Mouse (Mus musculus): ENCODE measurements at regions not wholly inside any gene's neighbourhood (a gene's known extent, or its start where the extent isn't known, plus 50 kb on each side); places are given as distances from the start of the nearest gene placed in this dataset.

- Histone ChIP-seq H3K4me2 (ENCODE audit: low read length) (no peak overlapping the region), H3K4me3 (ENCODE audit: low read depth, low read length) (no peak overlapping the region), H3K9me3 (ENCODE audit: control insufficient read depth, low read length) (no peaks in the 10 kb centered on the region), H3K36me3 (ENCODE audit: control insufficient read depth, insufficient read depth, low read length) (no peaks in the 10 kb centered on the region), H3K4me1 (replicated peaks; ENCODE audit: control insufficient read depth, insufficient read depth, low read length) (no peaks in the 10 kb centered on the region), H3K9ac (ENCODE audit: low read length) (no peak overlapping the region), H3K27me3 (replicated peaks; ENCODE audit: control insufficient read depth, insufficient read depth, low read length) (no peaks in the 10 kb centered on the region), H3K27ac (ENCODE audit: low read depth) (no peak overlapping the region)
- ATAC-seq (replicated peaks; ENCODE audit: low FRiP score, low TSS enrichment, low read depth) (no peak), DNase-seq (ENCODE audit: low spot score) (no peak)
- WGBS = 9% methylated on average over 3 of the region's 3 CpGs
Observed at GRCm38 (mm10) chr14:53881304-53881703, 372.6 kb downstream of the Dad1 start.

GRCm38 (mm10) chr14:53876581-53876980 lies 377.3 kb downstream of the Dad1 start:
- Histone ChIP-seq H3K9me3 (ENCODE audit: control insufficient read depth, low read length) (no peaks in the 10 kb centered on the region), H3K27ac (ENCODE audit: low read depth) (no peak overlapping the region), H3K36me3 (ENCODE audit: control insufficient read depth, insufficient read depth, low read length) (no peaks in the 10 kb centered on the region), H3K27me3 (replicated peaks; ENCODE audit: control insufficient read depth, insufficient read depth, low read length) (no peaks in the 10 kb centered on the region), H3K4me2 (ENCODE audit: low read length) (no peak overlapping the region), H3K4me1 (replicated peaks; ENCODE audit: control insufficient read depth, insufficient read depth, low read length) (no peaks in the 10 kb centered on the region), H3K9ac (ENCODE audit: low read length) (no peak overlapping the region), H3K4me3 (ENCODE audit: low read depth, low read length) (no peak overlapping the region)
- 73% methylated on average over 7 of the region's 7 CpGs for WGBS
- no peak for DNase-seq (ENCODE audit: low spot score)
- ATAC-seq (replicated peaks; ENCODE audit: low FRiP score, low TSS enrichment, low read depth) = no peak

DNA sequence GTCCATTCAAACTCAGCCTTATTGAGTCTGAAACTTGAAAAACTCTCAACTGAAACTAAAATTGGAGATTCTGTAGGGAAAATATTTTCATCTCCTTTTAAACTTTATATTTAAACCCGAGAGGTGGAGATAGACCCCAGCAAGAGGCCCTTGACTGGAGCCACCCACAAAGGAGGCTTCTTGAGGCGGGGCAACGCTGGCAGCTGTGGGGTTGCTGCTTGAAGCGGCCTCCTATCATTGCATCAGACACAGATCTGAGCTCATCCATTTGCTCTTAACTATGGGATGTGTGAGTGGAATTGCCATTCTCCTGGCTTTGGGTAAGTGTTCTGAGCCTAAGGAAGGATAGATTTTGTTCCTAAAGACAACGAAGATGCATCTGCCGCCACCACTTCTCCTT lies 378.2 kb downstream of the Dad1 start:
- no peak overlapping the region for H3K4me2 ChIP-seq (ENCODE audit: low read length)
- no peaks in the 10 kb centered on the region for H3K27me3 ChIP-seq (replicated peaks; ENCODE audit: control insufficient read depth, insufficient read depth, low read length)
- H3K4me1 ChIP-seq (replicated peaks; ENCODE audit: control insufficient read depth, insufficient read depth, low read length) = no peaks in the 10 kb centered on the region
- no peaks in the 10 kb centered on the region for H3K9me3 ChIP-seq (ENCODE audit: control insufficient read depth, low read length)
- ATAC-seq (replicated peaks; ENCODE audit: low FRiP score, low TSS enrichment, low read depth) (no peak), DNase-seq (ENCODE audit: low spot score) (no peak)
- no peak overlapping the region for H3K4me3 ChIP-seq (ENCODE audit: low read depth, low read length)
- no peak overlapping the region for H3K9ac ChIP-seq (ENCODE audit: low read length)
- WGBS = 60% methylated on average over 6 of the region's 6 CpGs
- no peak overlapping the region for H3K27ac ChIP-seq (ENCODE audit: low read depth)
- no peaks in the 10 kb centered on the region for H3K36me3 ChIP-seq (ENCODE audit: control insufficient read depth, insufficient read depth, low read length)

- no peak overlapping the region for H3K27ac ChIP-seq (ENCODE audit: low read depth)
- H3K4me2 ChIP-seq (ENCODE audit: low read length) = no peak overlapping the region
- DNase-seq (ENCODE audit: low spot score) (no peak), ATAC-seq (replicated peaks; ENCODE audit: low FRiP score, low TSS enrichment, low read depth) (no peak)
- no peak overlapping the region for H3K9ac ChIP-seq (ENCODE audit: low read length)
- 76% methylated on average over 7 of the region's 7 CpGs for WGBS
- no peaks in the 10 kb centered on the region for H3K4me1 ChIP-seq (replicated peaks; ENCODE audit: control insufficient read depth, insufficient read depth, low read length)
- H3K27me3 ChIP-seq (replicated peaks; ENCODE audit: control insufficient read depth, insufficient read depth, low read length) = no peaks in the 10 kb centered on the region
- H3K4me3 ChIP-seq (ENCODE audit: low read depth, low read length) = no peak overlapping the region
- H3K9me3 ChIP-seq (ENCODE audit: control insufficient read depth, low read length) = no peaks in the 10 kb centered on the region
- H3K36me3 ChIP-seq (ENCODE audit: control insufficient read depth, insufficient read depth, low read length) = no peaks in the 10 kb centered on the region
Observed at GRCm38 (mm10) chr14:53847049-53847448, 406.9 kb downstream of the Dad1 start.

DNA sequence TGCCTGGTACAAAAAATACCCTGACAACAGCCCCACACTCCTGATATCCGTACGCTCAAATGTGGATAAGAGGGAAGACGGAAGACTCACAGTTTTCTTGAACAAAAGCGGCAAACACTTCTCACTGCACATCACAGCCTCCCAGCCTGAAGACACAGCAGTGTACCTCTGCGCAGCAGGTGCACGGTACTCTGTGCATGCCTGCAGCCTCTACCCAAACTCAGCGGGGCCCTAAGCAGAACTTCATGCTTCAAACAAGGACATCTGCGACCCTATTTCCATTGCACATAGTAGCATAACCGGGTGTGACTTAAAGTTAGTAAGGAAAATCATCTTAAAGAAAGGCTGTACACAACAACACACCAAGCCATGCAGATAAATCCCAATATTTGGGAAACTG lies 408.3 kb downstream of the Dad1 start:
- Histone ChIP-seq H3K4me3 (ENCODE audit: low read depth, low read length) (no peak overlapping the region), H3K4me2 (ENCODE audit: low read length) (no peak overlapping the region), H3K9me3 (ENCODE audit: control insufficient read depth, low read length) (no peaks in the 10 kb centered on the region), H3K9ac (ENCODE audit: low read length) (no peak overlapping the region), H3K27ac (ENCODE audit: low read depth) (no peak overlapping the region), H3K4me1 (replicated peaks; ENCODE audit: control insufficient read depth, insufficient read depth, low read length) (no peaks in the 10 kb centered on the region), H3K36me3 (ENCODE audit: control insufficient read depth, insufficient read depth, low read length) (no peaks in the 10 kb centered on the region), H3K27me3 (replicated peaks; ENCODE audit: control insufficient read depth, insufficient read depth, low read length) (no peaks in the 10 kb centered on the region)
- 88% methylated on average over 9 of the region's 9 CpGs for WGBS
- ATAC-seq (replicated peaks; ENCODE audit: low FRiP score, low TSS enrichment, low read depth) = no peak
- no peak for DNase-seq (ENCODE audit: low spot score)

DNA sequence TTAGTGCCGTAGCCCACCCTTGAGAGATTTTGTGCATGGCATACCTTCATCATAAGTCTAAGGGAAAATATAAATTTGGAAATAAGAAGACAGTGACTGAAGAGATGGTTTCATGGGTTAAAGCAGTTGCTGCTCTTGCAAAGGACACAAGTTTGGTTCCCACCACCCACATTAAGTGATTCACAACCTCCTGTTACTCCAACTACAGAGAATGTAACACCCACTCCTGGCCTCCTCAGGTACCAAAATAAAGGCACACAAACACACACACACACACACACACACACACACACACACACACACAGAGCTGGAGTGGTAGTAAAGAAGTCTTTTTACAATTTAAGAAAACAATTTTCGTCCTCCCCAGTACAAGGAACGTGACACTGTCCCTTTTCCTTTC lies 421.4 kb downstream of the Dad1 start:
- 76% methylated on average over 3 of the region's 3 CpGs for WGBS
- ATAC-seq (replicated peaks; ENCODE audit: low FRiP score, low TSS enrichment, low read depth) = no peak

GRCm38 (mm10) chr14:53831651-53832050 lies 422.3 kb downstream of the Dad1 start:
- no peak overlapping the region for H3K27ac ChIP-seq (ENCODE audit: low read depth)
- H3K27me3 ChIP-seq (replicated peaks; ENCODE audit: control insufficient read depth, insufficient read depth, low read length) = no peaks in the 10 kb centered on the region
- no peaks in the 10 kb centered on the region for H3K4me1 ChIP-seq (replicated peaks; ENCODE audit: control insufficient read depth, insufficient read depth, low read length)
- H3K36me3 ChIP-seq (ENCODE audit: control insufficient read depth, insufficient read depth, low read length) = no peaks in the 10 kb centered on the region
- no peak overlapping the region for H3K4me2 ChIP-seq (ENCODE audit: low read length)
- 87% methylated on average over 6 of the region's 6 CpGs for WGBS
- no peak for DNase-seq (ENCODE audit: low spot score)
- H3K9me3 ChIP-seq (ENCODE audit: control insufficient read depth, low read length) = no peaks in the 10 kb centered on the region
- H3K9ac ChIP-seq (ENCODE audit: low read length) = no peak overlapping the region
- H3K4me3 ChIP-seq (ENCODE audit: low read depth, low read length) = no peak overlapping the region
- ATAC-seq (replicated peaks; ENCODE audit: low FRiP score, low TSS enrichment, low read depth) = no peak

More for the DNA sequence above, 421.4 kb downstream of the Dad1 start:
- H3K4me2 ChIP-seq (ENCODE audit: low read length) = no peak overlapping the region
- H3K27me3 ChIP-seq (replicated peaks; ENCODE audit: control insufficient read depth, insufficient read depth, low read length) = no peaks in the 10 kb centered on the region
- no peak overlapping the region for H3K4me3 ChIP-seq (ENCODE audit: low read depth, low read length)
- H3K36me3 ChIP-seq (ENCODE audit: control insufficient read depth, insufficient read depth, low read length) = no peaks in the 10 kb centered on the region
- no peak overlapping the region for H3K27ac ChIP-seq (ENCODE audit: low read depth)
- H3K4me1 ChIP-seq (replicated peaks; ENCODE audit: control insufficient read depth, insufficient read depth, low read length) = no peaks in the 10 kb centered on the region
- no peak overlapping the region for H3K9ac ChIP-seq (ENCODE audit: low read length)
- no peaks in the 10 kb centered on the region for H3K9me3 ChIP-seq (ENCODE audit: control insufficient read depth, low read length)
- DNase-seq (ENCODE audit: low spot score) = no peak

DNA sequence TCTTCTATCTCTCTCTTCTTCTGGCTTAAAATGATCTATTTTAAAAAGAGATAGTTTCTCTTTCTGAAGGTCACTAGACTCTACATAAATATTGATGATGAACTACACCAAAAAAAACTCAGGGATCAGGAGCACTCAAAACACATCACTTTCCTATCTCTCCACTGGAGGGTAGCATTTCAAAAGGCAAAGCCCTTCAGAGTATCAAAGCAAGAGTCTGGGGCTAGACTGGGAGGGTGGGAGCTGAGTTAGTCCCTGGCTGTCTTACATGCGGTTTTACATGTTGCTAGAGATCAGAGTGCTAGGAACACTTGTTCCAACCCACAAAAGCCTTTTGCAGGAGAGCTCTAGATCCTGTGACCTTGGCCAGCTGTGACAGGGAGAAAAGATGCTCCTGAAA lies 423.2 kb downstream of the Dad1 start:
- no peak overlapping the region for H3K4me3 ChIP-seq (ENCODE audit: low read depth, low read length)
- H3K27ac ChIP-seq (ENCODE audit: low read depth) = no peak overlapping the region
- H3K9me3 ChIP-seq (ENCODE audit: control insufficient read depth, low read length) = no peaks in the 10 kb centered on the region
- H3K9ac ChIP-seq (ENCODE audit: low read length) = no peak overlapping the region
- no peaks in the 10 kb centered on the region for H3K4me1 ChIP-seq (replicated peaks; ENCODE audit: control insufficient read depth, insufficient read depth, low read length)
- H3K27me3 ChIP-seq (replicated peaks; ENCODE audit: control insufficient read depth, insufficient read depth, low read length) = no peaks in the 10 kb centered on the region
- no peak for ATAC-seq (replicated peaks; ENCODE audit: low FRiP score, low TSS enrichment, low read depth)
- no peak for DNase-seq (ENCODE audit: low spot score)
- H3K4me2 ChIP-seq (ENCODE audit: low read length) = no peak overlapping the region
- no peaks in the 10 kb centered on the region for H3K36me3 ChIP-seq (ENCODE audit: control insufficient read depth, insufficient read depth, low read length)
- WGBS = 33% methylated on average over 1 of the region's 1 CpGs

- Histone ChIP-seq H3K4me1 (replicated peaks; ENCODE audit: control insufficient read depth, insufficient read depth, low read length) (no peaks in the 10 kb centered on the region), H3K36me3 (ENCODE audit: control insufficient read depth, insufficient read depth, low read length) (no peaks in the 10 kb centered on the region), H3K4me3 (ENCODE audit: low read depth, low read length) (no peak overlapping the region), H3K27me3 (replicated peaks; ENCODE audit: control insufficient read depth, insufficient read depth, low read length) (no peaks in the 10 kb centered on the region), H3K9me3 (ENCODE audit: control insufficient read depth, low read length) (no peaks in the 10 kb centered on the region), H3K9ac (ENCODE audit: low read length) (no peak overlapping the region), H3K27ac (ENCODE audit: low read depth) (no peak overlapping the region), H3K4me2 (ENCODE audit: low read length) (no peak overlapping the region)
- no peak for DNase-seq (ENCODE audit: low spot score)
- ATAC-seq (replicated peaks; ENCODE audit: low FRiP score, low TSS enrichment, low read depth) = no peak
- WGBS = 90% methylated on average over 4 of the region's 4 CpGs
Observed at GRCm38 (mm10) chr14:53826782-53827181, 427.1 kb downstream of the Dad1 start.

Measured in intestine, embryonic 14.5 days (tissue).